Mouse (Mus musculus): Measurements from ENCODE around the gene Ube2q1. TPM values are rescaled to one million over a fixed set of nuclear protein-coding genes. Genes with fewer than 3 reads are reported as not detected.

The Ube2q1 gene
- polyA plus RNA-seq, 1 experiment = 61.2 TPM

GRCm38 (mm10) chr3:89764119-89764724 is 9.2 kb upstream of the Ube2q1 start, which contains the start of gene Chrnb2:
Gene Chrnb2, minus strand, starts transcription at chr3:89764632.
- TF ChIP-seq CTCF (IDR thresholded peaks at IDR 0.05; ENCODE audit: borderline replicate concordance, extremely low read depth, insufficient read depth, insufficient read length) (no peak), POLR2A (IDR thresholded peaks at IDR 0.05; ENCODE audit: borderline replicate concordance, extremely low read depth, insufficient read depth, insufficient read length, poor library complexity, severe bottlenecking) (no peak)

GRCm38 (mm10) chr3:89769584-89769983 is 3.8 kb upstream of the Ube2q1 start:
- DNase-seq (ENCODE audit: low read depth) = no peak
- no peak for TF ChIP-seq POLR2A (IDR thresholded peaks at IDR 0.05; ENCODE audit: borderline replicate concordance, extremely low read depth, insufficient read depth, insufficient read length, poor library complexity, severe bottlenecking)
- TF ChIP-seq CTCF (IDR thresholded peaks at IDR 0.05; ENCODE audit: borderline replicate concordance, extremely low read depth, insufficient read depth, insufficient read length) = no peak

More at GRCm38 (mm10) chr3:89764119-89764724, 9.2 kb upstream of the Ube2q1 start, which contains the start of gene Chrnb2:
- peak; percentile 78 for DNase-seq (ENCODE audit: low read depth)

- DNase-seq (ENCODE audit: low read depth) = no peak
Observed at GRCm38 (mm10) chr3:89770425-89771002, 2.9 kb upstream of the Ube2q1 start.

GRCm38 (mm10) chr3:89772588-89772967 is 838 bp upstream of the Ube2q1 start:
- DNase-seq (ENCODE audit: low read depth) = peak; percentile 94
- TF ChIP-seq POLR2A (IDR thresholded peaks at IDR 0.05; ENCODE audit: borderline replicate concordance, extremely low read depth, insufficient read depth, insufficient read length, poor library complexity, severe bottlenecking) (no peak), CTCF (IDR thresholded peaks at IDR 0.05; ENCODE audit: borderline replicate concordance, extremely low read depth, insufficient read depth, insufficient read length) (peak; percentile 97)

More at GRCm38 (mm10) chr3:89770425-89771002, 2.9 kb upstream of the Ube2q1 start:
- TF ChIP-seq CTCF (IDR thresholded peaks at IDR 0.05; ENCODE audit: borderline replicate concordance, extremely low read depth, insufficient read depth, insufficient read length) (no peak), POLR2A (IDR thresholded peaks at IDR 0.05; ENCODE audit: borderline replicate concordance, extremely low read depth, insufficient read depth, insufficient read length, poor library complexity, severe bottlenecking) (no peak)

GRCm38 (mm10) chr3:89773740-89774211 is 360 bp downstream of the Ube2q1 start:
- TF ChIP-seq CTCF (IDR thresholded peaks at IDR 0.05; ENCODE audit: borderline replicate concordance, extremely low read depth, insufficient read depth, insufficient read length) = no peak
- no peak for TF ChIP-seq POLR2A (IDR thresholded peaks at IDR 0.05; ENCODE audit: borderline replicate concordance, extremely low read depth, insufficient read depth, insufficient read length, poor library complexity, severe bottlenecking)
- DNase-seq (ENCODE audit: low read depth) = peak; percentile 26

DNA sequence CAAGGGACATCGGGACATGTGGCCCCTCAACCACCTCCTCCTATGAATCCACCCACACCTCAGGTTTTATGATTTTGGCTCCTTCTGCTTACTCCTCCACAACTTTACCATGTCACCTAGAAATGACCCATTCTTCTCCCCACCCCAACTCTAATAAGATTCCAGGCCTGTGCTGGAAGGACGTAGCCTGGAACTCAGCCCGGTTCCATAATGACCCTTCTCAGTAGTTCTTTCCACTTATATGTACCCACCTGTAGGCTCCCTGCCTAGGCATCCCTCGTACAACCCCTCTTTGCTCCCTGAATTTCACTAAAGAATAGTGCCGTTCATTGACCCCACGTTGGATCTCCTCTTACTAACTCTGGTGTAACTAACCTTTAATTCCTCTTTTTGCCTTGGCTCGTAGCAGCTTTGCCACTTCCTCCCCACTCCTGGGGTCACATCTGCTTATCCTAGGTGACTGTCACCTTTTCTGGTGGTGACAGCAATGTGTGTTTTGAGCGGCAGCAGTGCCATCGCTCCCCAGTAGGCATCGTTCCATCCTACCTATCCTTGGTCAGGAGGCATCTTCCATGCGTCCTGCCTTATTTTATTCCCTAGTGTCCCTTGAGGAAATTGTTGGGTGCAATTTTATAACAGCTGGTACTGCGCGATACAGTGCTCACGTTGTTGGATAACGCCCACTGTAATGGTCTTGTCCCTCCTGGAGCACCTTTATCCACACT is 982 bp downstream of the Ube2q1 start:
- DNase-seq (ENCODE audit: low read depth) = no peak
- TF ChIP-seq CTCF (IDR thresholded peaks at IDR 0.05; ENCODE audit: borderline replicate concordance, extremely low read depth, insufficient read depth, insufficient read length) = no peak
- TF ChIP-seq POLR2A (IDR thresholded peaks at IDR 0.05; ENCODE audit: borderline replicate concordance, extremely low read depth, insufficient read depth, insufficient read length, poor library complexity, severe bottlenecking) = no peak

GRCm38 (mm10) chr3:89776001-89776400 is 2.6 kb downstream of the Ube2q1 start:
- DNase-seq (ENCODE audit: low read depth) = no peak
- TF ChIP-seq POLR2A (IDR thresholded peaks at IDR 0.05; ENCODE audit: borderline replicate concordance, extremely low read depth, insufficient read depth, insufficient read length, poor library complexity, severe bottlenecking) (no peak), CTCF (IDR thresholded peaks at IDR 0.05; ENCODE audit: borderline replicate concordance, extremely low read depth, insufficient read depth, insufficient read length) (no peak)

DNA sequence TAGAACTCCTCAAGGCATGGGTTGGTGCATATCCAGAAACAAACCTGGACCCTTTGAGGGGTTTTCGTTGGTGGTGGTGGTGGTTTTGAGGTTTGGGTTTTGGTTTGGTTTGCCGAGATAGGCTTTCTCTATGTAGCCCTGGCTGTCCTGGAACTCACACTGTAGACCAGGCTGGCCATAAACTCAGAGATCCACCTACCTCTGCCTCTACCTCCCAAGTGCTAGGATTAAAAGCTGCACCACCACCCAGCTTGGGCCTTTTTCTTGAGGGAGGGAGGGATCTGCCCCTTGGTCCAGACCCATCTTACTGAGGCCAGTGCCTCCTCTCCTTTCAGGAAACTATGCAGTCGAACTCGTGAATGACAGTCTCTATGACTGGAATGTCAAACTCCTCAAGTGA is 6.7 kb downstream of the Ube2q1 start:
- TF ChIP-seq POLR2A (IDR thresholded peaks at IDR 0.05; ENCODE audit: borderline replicate concordance, extremely low read depth, insufficient read depth, insufficient read length, poor library complexity, severe bottlenecking) (no peak), CTCF (IDR thresholded peaks at IDR 0.05; ENCODE audit: borderline replicate concordance, extremely low read depth, insufficient read depth, insufficient read length) (no peak)
- DNase-seq (ENCODE audit: low read depth) = no peak

DNA sequence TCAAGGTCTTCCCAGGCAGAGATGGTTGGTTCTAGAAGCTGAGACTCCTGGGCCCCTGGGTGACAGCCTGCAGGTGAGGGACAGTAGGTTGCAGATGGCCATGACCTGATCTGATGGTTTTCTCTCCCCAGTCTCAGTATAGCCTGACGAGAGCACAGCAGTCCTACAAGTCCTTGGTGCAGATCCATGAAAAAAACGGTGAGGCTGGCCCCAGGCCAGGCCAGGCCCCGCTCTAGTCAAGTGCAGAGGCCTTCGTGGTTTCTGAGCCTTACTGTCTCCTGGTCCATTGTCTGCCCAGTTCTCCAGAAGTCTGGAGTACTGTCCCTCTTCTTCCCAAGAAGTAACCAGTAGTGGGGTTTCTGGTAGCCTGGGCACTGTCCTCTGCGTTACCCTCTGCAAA is 8.2 kb downstream of the Ube2q1 start:
- no peak for DNase-seq (ENCODE audit: low read depth)
- no peak for TF ChIP-seq CTCF (IDR thresholded peaks at IDR 0.05; ENCODE audit: borderline replicate concordance, extremely low read depth, insufficient read depth, insufficient read length)
- TF ChIP-seq POLR2A (IDR thresholded peaks at IDR 0.05; ENCODE audit: borderline replicate concordance, extremely low read depth, insufficient read depth, insufficient read length, poor library complexity, severe bottlenecking) = no peak

GRCm38 (mm10) chr3:89784991-89785753 is 11.8 kb downstream of the Ube2q1 start:
- peak; percentile 74 for TF ChIP-seq CTCF (IDR thresholded peaks at IDR 0.05; ENCODE audit: borderline replicate concordance, extremely low read depth, insufficient read depth, insufficient read length)
- TF ChIP-seq POLR2A (IDR thresholded peaks at IDR 0.05; ENCODE audit: borderline replicate concordance, extremely low read depth, insufficient read depth, insufficient read length, poor library complexity, severe bottlenecking) = no peak
- DNase-seq (ENCODE audit: low read depth) = peak; percentile 54

DNA sequence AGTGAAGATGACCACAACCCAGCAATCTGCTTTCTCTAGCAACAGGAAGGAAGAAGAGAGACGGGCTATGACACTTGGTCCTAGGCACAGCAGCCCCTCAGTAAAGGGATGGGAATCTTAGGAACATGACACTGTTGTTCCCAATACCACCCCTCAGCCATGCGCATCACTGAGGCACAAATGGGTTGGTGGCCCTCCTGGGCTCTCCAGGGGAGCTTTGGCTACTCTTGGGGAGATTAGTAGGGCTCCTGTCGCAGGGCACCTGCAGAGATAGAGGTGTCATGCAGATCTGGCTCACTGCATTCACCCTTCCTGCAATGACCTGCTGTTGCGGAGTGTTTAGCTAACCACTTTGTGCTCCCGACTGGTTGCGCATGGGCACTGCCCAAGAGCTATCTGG is 12.9 kb downstream of the Ube2q1 start:
- DNase-seq (ENCODE audit: low read depth) = no peak
- TF ChIP-seq POLR2A (IDR thresholded peaks at IDR 0.05; ENCODE audit: borderline replicate concordance, extremely low read depth, insufficient read depth, insufficient read length, poor library complexity, severe bottlenecking) (no peak), CTCF (IDR thresholded peaks at IDR 0.05; ENCODE audit: borderline replicate concordance, extremely low read depth, insufficient read depth, insufficient read length) (no peak)
